14 mouse cellular contexts compared by ENCODE assay signal in genomic region chr11:117678740-117679139, GRCm38 (mm10). TPM values are rescaled to one million over a fixed set of nuclear protein-coding genes. Genes with fewer than 3 reads are reported as not detected.
DNase-seq lines count a peak whose midpoint lies in the region; ATAC-seq and TF ChIP-seq lines count a peak whose summit lies in the region.
"Had no signal": no experiment of that assay in that cellular context is flagged by ENCODE, and none has a peak within 500 bp of the region (broad histone marks: within the 10 kb centered on the region; RNA-seq: fewer than 3 reads in every experiment).

No protein-coding gene starts in this region.

- no peak for TF ChIP-seq EP300 in liver, postnatal 0 days (IDR thresholded peaks at IDR 0.05; ENCODE audit: low read depth)

- H3K27me3 ChIP-seq in liver, postnatal 0 days (ENCODE audit: insufficient read depth, low read length) = no peaks in the 10 kb centered on the region
- no peaks in the 10 kb centered on the region for H3K27me3 ChIP-seq in forebrain, embryonic 12.5 days
- H3K27me3 ChIP-seq: embryonic facial prominence, embryonic 13.5 days; liver, embryonic 13.5 days had no signal

- H3K9me3 ChIP-seq in liver, postnatal 0 days (ENCODE audit: low read length) = no peaks in the 10 kb centered on the region
- H3K9me3 ChIP-seq in forebrain, embryonic 12.5 days = no peaks in the 10 kb centered on the region
- H3K9me3 ChIP-seq: embryonic facial prominence, embryonic 13.5 days; liver, embryonic 13.5 days had no signal

- H3K9ac ChIP-seq in liver, postnatal 0 days (replicated peaks) = no peak overlapping the region
- no peak overlapping the region for H3K9ac ChIP-seq in forebrain, embryonic 12.5 days
- H3K9ac ChIP-seq: embryonic facial prominence, embryonic 13.5 days; liver, embryonic 13.5 days had no signal

- WGBS in liver, postnatal 0 days (ENCODE audit: insufficient replicate concordance) = 41% methylated on average over 2 of the region's 2 CpGs
- WGBS in forebrain, embryonic 12.5 days = 58% methylated on average over 2 of the region's 2 CpGs

- H3K27ac ChIP-seq in gastrocnemius, adult 2 months = 0 out of 2 replicates have a peak overlapping the region, but pooled peaks have one; percentile 32
- H3K27ac ChIP-seq in liver, postnatal 0 days (ENCODE audit: low read depth) = no peak overlapping the region
- no peak overlapping the region for H3K27ac ChIP-seq in forebrain, embryonic 12.5 days
- H3K27ac ChIP-seq: embryonic facial prominence, embryonic 13.5 days; liver, embryonic 13.5 days had no signal

- peaks cover 6% of the 10 kb centered on the region; the same call in 1 of the 2 replicates for H3K4me1 ChIP-seq in liver, postnatal 0 days (ENCODE audit: insufficient read depth)
- peaks cover 28% of the 10 kb centered on the region for H3K4me1 ChIP-seq in forebrain, embryonic 12.5 days

- H3K4me3 ChIP-seq in gastrocnemius, adult 2 months = no peak overlapping the region
- no peak overlapping the region for H3K4me3 ChIP-seq in liver, postnatal 0 days (ENCODE audit: low read depth, low read length)
- H3K4me3 ChIP-seq in forebrain, embryonic 12.5 days (replicated peaks) = no peak overlapping the region
- H3K4me3 ChIP-seq: embryonic facial prominence, embryonic 13.5 days; liver, embryonic 13.5 days; myocyte had no signal

- no peak for TF ChIP-seq POLR2A in brain, embryonic 14.5 days (IDR thresholded peaks at IDR 0.05; ENCODE audit: borderline replicate concordance, extremely low read depth, insufficient read depth, insufficient read length, poor library complexity, severe bottlenecking)

- no peak for ATAC-seq in liver, postnatal 0 days
- no peak for ATAC-seq in forebrain, embryonic 12.5 days (ENCODE audit: low FRiP score)

- TF ChIP-seq CTCF in gastrocnemius, adult 2 months (IDR thresholded peaks at IDR 0.05) = peak; percentile 62
- peak; percentile 58 for TF ChIP-seq CTCF in liver, postnatal 0 days (IDR thresholded peaks at IDR 0.05; ENCODE audit: low read depth)
- peak; percentile 42; the same call in 1 of the 2 replicates for TF ChIP-seq CTCF in brain, embryonic 14.5 days (IDR thresholded peaks at IDR 0.05; ENCODE audit: borderline replicate concordance, extremely low read depth, insufficient read depth, insufficient read length)

- DNase-seq in gastrocnemius, adult 2 months = no peak
- DNase-seq in gastrocnemius, postnatal 10 days = no peak
- no peak for DNase-seq in liver, postnatal 0 days
- DNase-seq in liver = no peak
- peak; percentile 39 for DNase-seq in CD4-positive helper T cell, adult 2 months (ENCODE audit: low read depth, low spot score)
- DNase-seq in brain, embryonic 14.5 days (ENCODE audit: low read depth) = peak; percentile 32
- no peak for DNase-seq in layer of hippocampus, adult 9-10 months (ENCODE audit: low spot score)
- DNase-seq: heart, postnatal 36 days; layer of hippocampus, adult 9-11 months; liver, embryonic 13.5 days; right cerebral cortex, postnatal 14 days had no signal

- no peaks in the 10 kb centered on the region for H3K36me3 ChIP-seq in liver, postnatal 0 days (replicated peaks; ENCODE audit: insufficient read depth, low read length)
- H3K36me3 ChIP-seq in forebrain, embryonic 12.5 days (replicated peaks) = no peaks in the 10 kb centered on the region; the same call in 1 of the 2 replicates
- H3K36me3 ChIP-seq: embryonic facial prominence, embryonic 13.5 days; liver, embryonic 13.5 days had no signal

- intact Hi-C loops in gastrocnemius, adult 2 months (cut with DNase I) = no loop called here

- no peak overlapping the region for H3K4me2 ChIP-seq in liver, postnatal 0 days (ENCODE audit: low read depth, low read length)
- no peak overlapping the region for H3K4me2 ChIP-seq in forebrain, embryonic 12.5 days
- H3K4me2 ChIP-seq: embryonic facial prominence, embryonic 13.5 days; liver, embryonic 13.5 days had no signal

RNA-seq across cellular contexts. Expression of gene Tnrc6c, which starts 24.7 kb away (rescaled TPM):
- total RNA-seq in gastrocnemius, adult 2 months (2021) = 10 to 100 TPM; 18.5 to 24.8 TPM
- 10 to 100 TPM; 20.5 to 25.8 TPM for total RNA-seq in gastrocnemius, postnatal 10 days (2021)
- polyA plus RNA-seq in liver, postnatal 0 days (2015; fragmentation: Nextera tagmentation; extraction: Ambion mirVana) = 2.8 and 3.0 TPM in 2 replicates
- 54.3 and 82.0 TPM in 2 replicates for polyA plus RNA-seq in brain, embryonic 14.5 days (2012; rRNA removed)
- polyA plus RNA-seq in forebrain, embryonic 12.5 days (2016; fragmentation: Nextera tagmentation; extraction: Ambion mirVana) = 23.7 and 25.0 TPM in 2 replicates

Comparison
In these comparisons a context has a peak if more than half of its experiments do, and no peak if none do; other contexts are left out.
1. DNase-seq: peak in CD4-positive helper T cell, adult 2 months (single experiment) and brain, embryonic 14.5 days (single experiment); none in gastrocnemius, adult 2 months (single experiment), gastrocnemius, postnatal 10 days (single experiment), liver, postnatal 0 days (single experiment), liver (single experiment) and layer of hippocampus, adult 9-10 months (single experiment).
2. Peak in every context shown above with its lines, with median percentiles within 50 percentile points of each other: CTCF ChIP-seq.